Mouse (Mus musculus) cerebral cortex, adult 2 months (tissue): ENCODE data around the gene Lrrtm4.

ENCODE experiments used
- WGBS: fragments of 180-500 bp; shearing (Covaris S2); methylation state at CpG from one replicate; pipeline ENCODE4 v1.1.7; 2018; 5-methylcytosine and 5-hydroxymethylcytosine counted together

The Lrrtm4 gene

GRCm38 (mm10) chr6:80357092-80357491 is 338.4 kb downstream of the Lrrtm4 start:
- 37% methylated on average over 1 of the region's 1 CpGs for whole genome bisulfite sequencing

GRCm38 (mm10) chr6:80366532-80366931 is 347.9 kb downstream of the Lrrtm4 start:
- WGBS = 47% methylated on average over 4 of the region's 4 CpGs

- WGBS = 66% methylated on average over 4 of the region's 4 CpGs
Observed at GRCm38 (mm10) chr6:80389571-80389970, 370.9 kb downstream of the Lrrtm4 start.

GRCm38 (mm10) chr6:80406757-80407156 is 388.1 kb downstream of the Lrrtm4 start:
- 73% methylated on average over 1 of the region's 1 CpGs for WGBS

- 67% methylated on average over 4 of the region's 4 CpGs for WGBS
Observed at GRCm38 (mm10) chr6:80470546-80470945, 451.9 kb downstream of the Lrrtm4 start.

GRCm38 (mm10) chr6:80476153-80476552 is 457.5 kb downstream of the Lrrtm4 start:
- 72% methylated on average over 3 of the region's 3 CpGs for WGBS

GRCm38 (mm10) chr6:80545017-80545416 is 526.3 kb downstream of the Lrrtm4 start:
- 62% methylated on average over 1 of the region's 1 CpGs for WGBS

GRCm38 (mm10) chr6:80553398-80553797 is 534.7 kb downstream of the Lrrtm4 start:
- WGBS = 93% methylated on average over 2 of the region's 2 CpGs

GRCm38 (mm10) chr6:80577227-80577626 is 558.5 kb downstream of the Lrrtm4 start:
- WGBS = 84% methylated on average over 2 of the region's 2 CpGs

- WGBS = 85% methylated on average over 1 of the region's 1 CpGs
Observed at GRCm38 (mm10) chr6:80582225-80582624, 563.5 kb downstream of the Lrrtm4 start.

- WGBS = 84% methylated on average over 1 of the region's 1 CpGs
Observed at GRCm38 (mm10) chr6:80589776-80590175, 571.1 kb downstream of the Lrrtm4 start.

- 48% methylated on average over 2 of the region's 2 CpGs for WGBS
Observed at GRCm38 (mm10) chr6:80619508-80619907, 600.8 kb downstream of the Lrrtm4 start.

- WGBS = 73% methylated on average over 6 of the region's 6 CpGs
Observed at GRCm38 (mm10) chr6:80622676-80623334, 604.1 kb downstream of the Lrrtm4 start.

GRCm38 (mm10) chr6:80625509-80625908 is 606.8 kb downstream of the Lrrtm4 start:
- WGBS = 89% methylated on average over 4 of the region's 4 CpGs

GRCm38 (mm10) chr6:80662729-80663128 is 644.1 kb downstream of the Lrrtm4 start:
- WGBS = 60% methylated on average over 5 of the region's 5 CpGs

GRCm38 (mm10) chr6:80664039-80664438 is 645.4 kb downstream of the Lrrtm4 start:
- 65% methylated on average over 4 of the region's 4 CpGs for WGBS

- 64% methylated on average over 2 of the region's 2 CpGs for WGBS
Observed at GRCm38 (mm10) chr6:80704183-80704582, 685.5 kb downstream of the Lrrtm4 start.

GRCm38 (mm10) chr6:80720468-80720867 is 701.8 kb downstream of the Lrrtm4 start:
- WGBS = 87% methylated on average over 5 of the region's 5 CpGs

GRCm38 (mm10) chr6:80733416-80733815 is 714.7 kb downstream of the Lrrtm4 start:
- WGBS = 83% methylated on average over 3 of the region's 3 CpGs

GRCm38 (mm10) chr6:80750769-80751168 is 732.1 kb downstream of the Lrrtm4 start:
- 51% methylated on average over 2 of the region's 2 CpGs for WGBS

GRCm38 (mm10) chr6:80760641-80761204 is 742.0 kb downstream of the Lrrtm4 start:
- 77% methylated on average over 5 of the region's 5 CpGs for WGBS

- 91% methylated on average over 5 of the region's 5 CpGs for WGBS
Observed at GRCm38 (mm10) chr6:80823753-80824152, 805.1 kb downstream of the Lrrtm4 start.

GRCm38 (mm10) chr6:80839784-80840183 is 821.1 kb downstream of the Lrrtm4 start:
- 74% methylated on average over 2 of the region's 2 CpGs for WGBS

GRCm38 (mm10) chr6:80845294-80845693 is 826.6 kb downstream of the Lrrtm4 start:
- 87% methylated on average over 6 of the region's 6 CpGs for WGBS
